Comparison of ENCODE assay signal across 21 mouse cellular contexts in the genomic region with DNA sequence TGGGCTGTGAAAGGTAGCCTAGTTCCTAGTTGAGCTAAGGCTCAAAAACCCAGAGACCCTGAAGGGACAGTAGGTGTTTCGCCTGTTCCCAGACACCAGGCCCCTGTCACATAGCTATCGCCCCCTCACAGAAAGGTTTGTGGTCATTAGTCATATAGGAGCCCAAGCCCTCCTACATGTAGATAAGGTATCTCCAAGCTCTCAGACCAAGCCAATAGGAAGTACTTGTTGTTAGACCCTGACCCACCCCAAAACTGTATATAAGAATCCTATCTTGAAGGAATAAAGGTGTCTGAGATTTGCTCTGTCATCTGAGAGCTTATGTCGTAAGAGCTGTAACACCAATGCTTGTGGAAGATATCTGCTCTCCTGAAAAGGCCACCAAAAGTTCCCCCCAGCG.
"Had no signal": no experiment of that assay in that cellular context is flagged by ENCODE, and none has a peak within 500 bp of the region (broad histone marks: within the 10 kb centered on the region; RNA-seq: fewer than 3 reads in every experiment).

No protein-coding gene starts in this region.

- H3K27me3 ChIP-seq: limb, embryonic 12.5 days; limb, embryonic 15.5 days; lung, embryonic 15.5 days; midbrain, embryonic 15.5 days; neural tube, embryonic 12.5 days; neural tube, embryonic 15.5 days had no signal

- H3K27ac ChIP-seq: limb, embryonic 12.5 days; limb, embryonic 15.5 days; liver, embryonic 14.5 days; lung, embryonic 15.5 days; midbrain, embryonic 12.5 days; midbrain, embryonic 15.5 days; neural tube, embryonic 12.5 days; neural tube, embryonic 15.5 days; stomach, postnatal 0 days had no signal

- H3K4me1 ChIP-seq: limb, embryonic 12.5 days; limb, embryonic 15.5 days; midbrain, embryonic 12.5 days; neural tube, embryonic 12.5 days; neural tube, embryonic 15.5 days had no signal

- H3K9me3 ChIP-seq: limb, embryonic 12.5 days; limb, embryonic 15.5 days; lung, embryonic 15.5 days; midbrain, embryonic 12.5 days; midbrain, embryonic 15.5 days; neural tube, embryonic 12.5 days; neural tube, embryonic 15.5 days had no signal

- H3K9ac ChIP-seq: limb, embryonic 12.5 days; limb, embryonic 15.5 days; liver, embryonic 14.5 days; lung, embryonic 15.5 days; midbrain, embryonic 12.5 days; midbrain, embryonic 15.5 days; neural tube, embryonic 12.5 days; neural tube, embryonic 15.5 days had no signal

- H3K4me3 ChIP-seq: limb, embryonic 12.5 days; limb, embryonic 15.5 days; lung, embryonic 15.5 days; midbrain, embryonic 12.5 days; midbrain, embryonic 15.5 days; neural tube, embryonic 12.5 days; neural tube, embryonic 15.5 days had no signal

- H3K4me2 ChIP-seq: limb, embryonic 12.5 days; limb, embryonic 15.5 days; lung, embryonic 15.5 days; midbrain, embryonic 12.5 days; midbrain, embryonic 15.5 days; neural tube, embryonic 12.5 days; neural tube, embryonic 15.5 days had no signal

- ATAC-seq: midbrain, embryonic 15.5 days had no signal

- DNase-seq: kidney, adult 18-20 months; kidney, adult 9 months; kidney, postnatal 14 days; kidney, postnatal 4 days; left cerebral cortex, postnatal 4 days; lung, adult 18-20 months; lung, postnatal 10 days; lung, postnatal 36 days; right cerebral cortex, adult 18-20 months; right cerebral cortex, postnatal 14 days; right cerebral cortex, postnatal 4 days; thymus, postnatal 25 days had no signal

- H3K36me3 ChIP-seq: limb, embryonic 12.5 days; limb, embryonic 15.5 days; lung, embryonic 15.5 days; midbrain, embryonic 12.5 days; midbrain, embryonic 15.5 days; neural tube, embryonic 12.5 days; neural tube, embryonic 15.5 days had no signal
